Mouse (Mus musculus): Measurements from ENCODE around the gene Ntrk3. TPM values are rescaled to one million over a fixed set of nuclear protein-coding genes. Genes with fewer than 3 reads are reported as not detected.

Ntrk3 gene
- polyA plus RNA-seq, 1 experiment from 2014 or later: 0.16 TPM

- ATAC-seq (ENCODE audit: insufficient number of reproducible peaks, low FRiP score, low TSS enrichment, low read depth): no peak
- 80% methylated on average over 1 of the region's 1 CpGs for WGBS
- no peaks in the 10 kb centered on the region for H3K9me3 ChIP-seq (ENCODE audit: control insufficient read depth, low read length)
- H3K4me1 ChIP-seq (ENCODE audit: control insufficient read depth, insufficient read depth, low read length): no peaks in the 10 kb centered on the region
- H3K4me2 ChIP-seq (ENCODE audit: low read depth, severe bottlenecking): no peak overlapping the region
- no peak overlapping the region for H3K4me3 ChIP-seq (ENCODE audit: low read depth, low read length)
- H3K36me3 ChIP-seq (ENCODE audit: control insufficient read depth, insufficient read depth, low read length): no peaks in the 10 kb centered on the region
- no peak overlapping the region for H3K27ac ChIP-seq (replicated peaks; ENCODE audit: low read depth, low read length)
- no peaks in the 10 kb centered on the region for H3K27me3 ChIP-seq (ENCODE audit: control insufficient read depth, insufficient read depth, low read length)
- H3K9ac ChIP-seq (ENCODE audit: low read length): no peak overlapping the region
- DNase-seq (ENCODE audit: low spot score): no peak
Measured at GRCm38 (mm10) chr7:78499970-78500369, 237.8 kb downstream of the Ntrk3 start.

- H3K9me3 ChIP-seq (ENCODE audit: control insufficient read depth, low read length): no peaks in the 10 kb centered on the region
- no peaks in the 10 kb centered on the region for H3K36me3 ChIP-seq (ENCODE audit: control insufficient read depth, insufficient read depth, low read length)
- no peak overlapping the region for H3K9ac ChIP-seq (ENCODE audit: low read length)
- DNase-seq (ENCODE audit: low spot score): no peak
- H3K4me3 ChIP-seq (ENCODE audit: low read depth, low read length): no peak overlapping the region
- no peaks in the 10 kb centered on the region for H3K4me1 ChIP-seq (ENCODE audit: control insufficient read depth, insufficient read depth, low read length)
- H3K27ac ChIP-seq (replicated peaks; ENCODE audit: low read depth, low read length): no peak overlapping the region
- H3K27me3 ChIP-seq (ENCODE audit: control insufficient read depth, insufficient read depth, low read length): no peaks in the 10 kb centered on the region
- WGBS: 86% methylated on average over 4 of the region's 4 CpGs
- ATAC-seq (ENCODE audit: insufficient number of reproducible peaks, low FRiP score, low TSS enrichment, low read depth): no peak
- H3K4me2 ChIP-seq (ENCODE audit: low read depth, severe bottlenecking): no peak overlapping the region
Measured at GRCm38 (mm10) chr7:78498356-78498755, 239.5 kb downstream of the Ntrk3 start.

- H3K36me3 ChIP-seq (ENCODE audit: control insufficient read depth, insufficient read depth, low read length): no peaks in the 10 kb centered on the region
- ATAC-seq (ENCODE audit: insufficient number of reproducible peaks, low FRiP score, low TSS enrichment, low read depth): no peak
- no peak overlapping the region for H3K9ac ChIP-seq (ENCODE audit: low read length)
- no peak overlapping the region for H3K4me2 ChIP-seq (ENCODE audit: low read depth, severe bottlenecking)
- no peaks in the 10 kb centered on the region for H3K4me1 ChIP-seq (ENCODE audit: control insufficient read depth, insufficient read depth, low read length)
- H3K9me3 ChIP-seq (ENCODE audit: control insufficient read depth, low read length): no peaks in the 10 kb centered on the region
- peak; percentile 70 for DNase-seq (ENCODE audit: low spot score)
- no peak overlapping the region for H3K27ac ChIP-seq (replicated peaks; ENCODE audit: low read depth, low read length)
- WGBS: 42% methylated on average over 7 of the region's 7 CpGs
- H3K4me3 ChIP-seq (ENCODE audit: low read depth, low read length): no peak overlapping the region
- no peaks in the 10 kb centered on the region for H3K27me3 ChIP-seq (ENCODE audit: control insufficient read depth, insufficient read depth, low read length)
Measured at GRCm38 (mm10) chr7:78497819-78498218, 240.0 kb downstream of the Ntrk3 start.

- H3K9me3 ChIP-seq (ENCODE audit: control insufficient read depth, low read length): no peaks in the 10 kb centered on the region
- H3K27ac ChIP-seq (replicated peaks; ENCODE audit: low read depth, low read length): no peak overlapping the region
- DNase-seq (ENCODE audit: low spot score) (no peak), ATAC-seq (ENCODE audit: insufficient number of reproducible peaks, low FRiP score, low TSS enrichment, low read depth) (no peak)
- H3K36me3 ChIP-seq (ENCODE audit: control insufficient read depth, insufficient read depth, low read length): no peaks in the 10 kb centered on the region
- H3K4me3 ChIP-seq (ENCODE audit: low read depth, low read length): no peak overlapping the region
- WGBS: 93% methylated on average over 7 of the region's 7 CpGs
- no peak overlapping the region for H3K9ac ChIP-seq (ENCODE audit: low read length)
- H3K4me1 ChIP-seq (ENCODE audit: control insufficient read depth, insufficient read depth, low read length): no peaks in the 10 kb centered on the region
- H3K27me3 ChIP-seq (ENCODE audit: control insufficient read depth, insufficient read depth, low read length): no peaks in the 10 kb centered on the region
- no peak overlapping the region for H3K4me2 ChIP-seq (ENCODE audit: low read depth, severe bottlenecking)
Measured at GRCm38 (mm10) chr7:78493591-78493990, 244.2 kb downstream of the Ntrk3 start.

GRCm38 (mm10) chr7:78491176-78491575 lies 246.6 kb downstream of the Ntrk3 start:
- Histone ChIP-seq H3K27me3 (ENCODE audit: control insufficient read depth, insufficient read depth, low read length) (no peaks in the 10 kb centered on the region), H3K9ac (ENCODE audit: low read length) (no peak overlapping the region), H3K9me3 (ENCODE audit: control insufficient read depth, low read length) (no peaks in the 10 kb centered on the region), H3K4me1 (ENCODE audit: control insufficient read depth, insufficient read depth, low read length) (no peaks in the 10 kb centered on the region), H3K36me3 (ENCODE audit: control insufficient read depth, insufficient read depth, low read length) (no peaks in the 10 kb centered on the region), H3K4me3 (ENCODE audit: low read depth, low read length) (no peak overlapping the region), H3K4me2 (ENCODE audit: low read depth, severe bottlenecking) (no peak overlapping the region), H3K27ac (replicated peaks; ENCODE audit: low read depth, low read length) (no peak overlapping the region)
- 43% methylated on average over 7 of the region's 7 CpGs for WGBS
- no peak for DNase-seq (ENCODE audit: low spot score)
- ATAC-seq (ENCODE audit: insufficient number of reproducible peaks, low FRiP score, low TSS enrichment, low read depth): no peak

GRCm38 (mm10) chr7:78484290-78484689 lies 253.5 kb downstream of the Ntrk3 start:
- Histone ChIP-seq H3K27ac (replicated peaks; ENCODE audit: low read depth, low read length) (no peak overlapping the region), H3K9me3 (ENCODE audit: control insufficient read depth, low read length) (no peaks in the 10 kb centered on the region), H3K27me3 (ENCODE audit: control insufficient read depth, insufficient read depth, low read length) (no peaks in the 10 kb centered on the region), H3K4me2 (ENCODE audit: low read depth, severe bottlenecking) (no peak overlapping the region), H3K9ac (ENCODE audit: low read length) (no peak overlapping the region), H3K4me3 (ENCODE audit: low read depth, low read length) (no peak overlapping the region), H3K4me1 (ENCODE audit: control insufficient read depth, insufficient read depth, low read length) (no peaks in the 10 kb centered on the region), H3K36me3 (ENCODE audit: control insufficient read depth, insufficient read depth, low read length) (no peaks in the 10 kb centered on the region)
- ATAC-seq (ENCODE audit: insufficient number of reproducible peaks, low FRiP score, low TSS enrichment, low read depth): no peak
- WGBS: 94% methylated on average over 2 of the region's 2 CpGs
- DNase-seq (ENCODE audit: low spot score): no peak

GRCm38 (mm10) chr7:78483729-78484128 lies 254.1 kb downstream of the Ntrk3 start:
- no peak overlapping the region for H3K4me3 ChIP-seq (ENCODE audit: low read depth, low read length)
- DNase-seq (ENCODE audit: low spot score): no peak
- H3K27ac ChIP-seq (replicated peaks; ENCODE audit: low read depth, low read length): no peak overlapping the region
- H3K4me2 ChIP-seq (ENCODE audit: low read depth, severe bottlenecking): no peak overlapping the region
- H3K4me1 ChIP-seq (ENCODE audit: control insufficient read depth, insufficient read depth, low read length): no peaks in the 10 kb centered on the region
- H3K9ac ChIP-seq (ENCODE audit: low read length): no peak overlapping the region
- 92% methylated on average over 3 of the region's 3 CpGs for WGBS
- no peaks in the 10 kb centered on the region for H3K9me3 ChIP-seq (ENCODE audit: control insufficient read depth, low read length)
- no peaks in the 10 kb centered on the region for H3K36me3 ChIP-seq (ENCODE audit: control insufficient read depth, insufficient read depth, low read length)
- no peaks in the 10 kb centered on the region for H3K27me3 ChIP-seq (ENCODE audit: control insufficient read depth, insufficient read depth, low read length)
- ATAC-seq (ENCODE audit: insufficient number of reproducible peaks, low FRiP score, low TSS enrichment, low read depth): no peak

- DNase-seq (ENCODE audit: low spot score) (no peak), ATAC-seq (ENCODE audit: insufficient number of reproducible peaks, low FRiP score, low TSS enrichment, low read depth) (no peak)
- H3K4me1 ChIP-seq (ENCODE audit: control insufficient read depth, insufficient read depth, low read length): no peaks in the 10 kb centered on the region
- no peak overlapping the region for H3K9ac ChIP-seq (ENCODE audit: low read length)
- H3K27ac ChIP-seq (replicated peaks; ENCODE audit: low read depth, low read length): no peak overlapping the region
- no peaks in the 10 kb centered on the region for H3K36me3 ChIP-seq (ENCODE audit: control insufficient read depth, insufficient read depth, low read length)
- H3K27me3 ChIP-seq (ENCODE audit: control insufficient read depth, insufficient read depth, low read length): no peaks in the 10 kb centered on the region
- no peaks in the 10 kb centered on the region for H3K9me3 ChIP-seq (ENCODE audit: control insufficient read depth, low read length)
- no peak overlapping the region for H3K4me3 ChIP-seq (ENCODE audit: low read depth, low read length)
- H3K4me2 ChIP-seq (ENCODE audit: low read depth, severe bottlenecking): no peak overlapping the region
- 91% methylated on average over 2 of the region's 2 CpGs for WGBS
Measured at GRCm38 (mm10) chr7:78483061-78483460, 254.8 kb downstream of the Ntrk3 start.

GRCm38 (mm10) chr7:78478881-78479280 lies 258.9 kb downstream of the Ntrk3 start:
- H3K9ac ChIP-seq (ENCODE audit: low read length): no peak overlapping the region
- 89% methylated on average over 2 of the region's 2 CpGs for WGBS
- no peak overlapping the region for H3K4me2 ChIP-seq (ENCODE audit: low read depth, severe bottlenecking)
- DNase-seq (ENCODE audit: low spot score) (no peak), ATAC-seq (ENCODE audit: insufficient number of reproducible peaks, low FRiP score, low TSS enrichment, low read depth) (no peak)
- H3K27me3 ChIP-seq (ENCODE audit: control insufficient read depth, insufficient read depth, low read length): no peaks in the 10 kb centered on the region
- no peaks in the 10 kb centered on the region for H3K36me3 ChIP-seq (ENCODE audit: control insufficient read depth, insufficient read depth, low read length)
- H3K4me1 ChIP-seq (ENCODE audit: control insufficient read depth, insufficient read depth, low read length): no peaks in the 10 kb centered on the region
- H3K9me3 ChIP-seq (ENCODE audit: control insufficient read depth, low read length): no peaks in the 10 kb centered on the region
- no peak overlapping the region for H3K27ac ChIP-seq (replicated peaks; ENCODE audit: low read depth, low read length)
- no peak overlapping the region for H3K4me3 ChIP-seq (ENCODE audit: low read depth, low read length)
